Comparison of ENCODE assay signal across 8 mouse cellular contexts in genomic region chr11:120348684-120349370, GRCm38 (mm10). TPM values are rescaled to one million over a fixed set of nuclear protein-coding genes. Genes with fewer than 3 reads are reported as not detected.
DNase-seq lines count a peak whose midpoint lies in the region; ATAC-seq lines count a peak whose summit lies in the region.

No protein-coding gene starts in this region.

- peaks cover 26% of the 10 kb centered on the region for H3K36me3 ChIP-seq in neural tube, embryonic 13.5 days

- H3K9me3 ChIP-seq in neural tube, embryonic 13.5 days = no peaks in the 10 kb centered on the region

- H3K4me3 ChIP-seq in neural tube, embryonic 13.5 days = peak overlapping the region; percentile 98

- peak; percentile 48 to 69 for DNase-seq in layer of hippocampus, adult 8-10 months (ENCODE audit: low spot score in 2 of 2)
- DNase-seq in layer of hippocampus, postnatal 36 days = no peak
- DNase-seq in cerebellum, adult 8-10 months = peak; percentile 52
- DNase-seq in gastrocnemius, postnatal 10 days = peak; percentile 73
- DNase-seq in kidney, adult 9 months = peak; percentile 80
- peak; percentile 63 to 66 for DNase-seq in lung, adult 18-20 months
- DNase-seq in urinary bladder, postnatal 14 days (ENCODE audit: low spot score) = peak; percentile 66

- H3K4me1 ChIP-seq in neural tube, embryonic 13.5 days (replicated peaks) = peaks cover 65% of the 10 kb centered on the region

- H3K27ac ChIP-seq in neural tube, embryonic 13.5 days (replicated peaks) = peak overlapping the region; percentile 100

- no peaks in the 10 kb centered on the region; the same call in 1 of the 2 replicates for H3K27me3 ChIP-seq in neural tube, embryonic 13.5 days

- under 1% methylated on average over 40 of the region's 53 CpGs for WGBS in neural tube, embryonic 13.5 days

- H3K4me2 ChIP-seq in neural tube, embryonic 13.5 days = peak overlapping the region; percentile 80

- H3K9ac ChIP-seq in neural tube, embryonic 13.5 days = peak overlapping the region; percentile 100

- ATAC-seq in neural tube, embryonic 13.5 days (ENCODE audit: low read depth) = peak; percentile 36

RNA-seq across cellular contexts. Expression of gene Actg1, which starts 0.5 kb away (rescaled TPM):
- 1,000 to 10,000 TPM; 1,218 to 1,398 (median 1,309) TPM for total RNA-seq in layer of hippocampus, adult 8-10 months (2022)
- 1,000 to 10,000 TPM; 1,262 to 1,401 TPM for total RNA-seq in layer of hippocampus, postnatal 36 days (2021)
- 100 to 1,000 TPM; 439 to 618 TPM for total RNA-seq in gastrocnemius, postnatal 10 days (2021)
- 3,932 and 3,979 TPM in 2 replicates for polyA plus RNA-seq in neural tube, embryonic 13.5 days (2015; fragmentation: Nextera tagmentation; extraction: Ambion mirVana)

RNA-seq across cellular contexts. Expression of gene Fscn2, which starts 12.5 kb away (rescaled TPM):
- under 1 TPM in 3 of 4 experiments, not detected in 1; 0.49 to 0.79 (median 0.73) TPM for total RNA-seq in layer of hippocampus, adult 8-10 months (2022)
- total RNA-seq in layer of hippocampus, postnatal 36 days (2021) = 1 to 10 TPM in 1 of 2 experiments, not detected in 1; 1.0 TPM
- total RNA-seq in gastrocnemius, postnatal 10 days (2021) = under 1 TPM; 0.50 to 0.61 TPM
- polyA plus RNA-seq in neural tube, embryonic 13.5 days (2015; fragmentation: Nextera tagmentation; extraction: Ambion mirVana) = 1.3 and 1.5 TPM in 2 replicates

RNA-seq across cellular contexts. Expression of gene Faap100, which starts 29.7 kb away (rescaled TPM):
- total RNA-seq in layer of hippocampus, adult 8-10 months (2022) = 10 to 100 TPM; 16.8 to 19.8 (median 18.7) TPM
- 10 to 100 TPM; 17.3 to 21.6 TPM for total RNA-seq in layer of hippocampus, postnatal 36 days (2021)
- 10 to 100 TPM; 14.6 to 15.3 TPM for total RNA-seq in gastrocnemius, postnatal 10 days (2021)
- polyA plus RNA-seq in neural tube, embryonic 13.5 days (2015; fragmentation: Nextera tagmentation; extraction: Ambion mirVana) = 53.9 and 59.7 TPM in 2 replicates

Comparison
In these comparisons a context has a peak if more than half of its experiments do, and no peak if none do; other contexts are left out.
1. DNase-seq: peak in layer of hippocampus, adult 8-10 months (2 of 2), cerebellum, adult 8-10 months (single experiment), gastrocnemius, postnatal 10 days (single experiment), kidney, adult 9 months (single experiment), lung, adult 18-20 months (2 of 2) and urinary bladder, postnatal 14 days (single experiment); none in layer of hippocampus, postnatal 36 days (0 of 2).